In the genomic region with DNA sequence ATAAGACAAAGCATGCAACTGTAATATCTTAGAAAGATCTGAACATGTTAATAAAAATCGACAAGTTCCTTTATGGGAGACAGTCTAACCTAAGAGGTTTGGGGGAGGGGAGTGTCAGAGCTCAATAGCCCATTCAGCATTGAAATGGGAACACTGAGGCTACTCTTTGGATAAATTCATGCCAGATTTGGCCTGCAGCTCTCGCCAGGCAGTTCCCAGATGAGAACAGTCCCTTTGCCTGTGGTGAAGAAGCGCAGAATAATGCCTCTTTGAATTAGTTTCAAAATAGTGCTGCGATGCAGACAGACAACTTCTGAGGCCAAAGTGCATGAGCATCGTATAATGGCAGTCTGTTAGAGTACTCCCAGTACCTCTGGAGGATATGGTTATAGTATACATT, we compare ENCODE assay signal across 18 mouse cellular contexts.
DNase-seq lines count a peak whose midpoint lies in the region; ATAC-seq and TF ChIP-seq lines count a peak whose summit lies in the region.
"Had no signal": no experiment of that assay in that cellular context is flagged by ENCODE, and none has a peak within 500 bp of the region (broad histone marks: within the 10 kb centered on the region; RNA-seq: fewer than 3 reads in every experiment).

No protein-coding gene starts in this region.

- no peak for ATAC-seq in erythroid progenitor cell, adult 5-6 weeks (replicated peaks; ENCODE audit: low FRiP score, poor library complexity, severe bottlenecking)
- ATAC-seq: forebrain, embryonic 13.5 days had no signal

- H3K4me3 ChIP-seq in left cerebral cortex, adult 2 months = no peak overlapping the region
- H3K4me3 ChIP-seq: embryonic facial prominence, embryonic 15.5 days; forebrain, embryonic 13.5 days; liver, embryonic 15.5 days; megakaryocyte, embryonic 14.5 days; neural tube, embryonic 13.5 days had no signal

- DNase-seq in embryo, embryonic 10 days (ENCODE audit: low spot score) = peak; percentile 21
- DNase-seq in embryo, embryonic 9.5 days (ENCODE audit: extremely low spot score) = no peak
- DNase-seq in left cerebral cortex, adult 11 months (ENCODE audit: low spot score) = peak; percentile 14
- no peak for DNase-seq in left cerebral cortex, adult 2 months (ENCODE audit: extremely low spot score in 1 of 2, low spot score in 2 of 2)
- DNase-seq in brain, adult 2 months (ENCODE audit: low read depth, low spot score) = peak; percentile 29
- peak; percentile 36 for DNase-seq in retina, embryonic 14.5 days (ENCODE audit: low spot score)
- DNase-seq in heart, adult 18-20 months = no peak
- DNase-seq: heart, postnatal 14 days; kidney, adult 2 months; kidney, postnatal 25 days; lung, postnatal 14 days; thymus, adult 2 months had no signal

- no peak overlapping the region for H3K27ac ChIP-seq in left cerebral cortex, adult 2 months
- H3K27ac ChIP-seq: embryonic facial prominence, embryonic 15.5 days; forebrain, embryonic 13.5 days; liver, embryonic 15.5 days; neural tube, embryonic 13.5 days had no signal

- TF ChIP-seq CTCF in left cerebral cortex, adult 2 months (IDR thresholded peaks at IDR 0.05) = no peak

- intact Hi-C loops in left cerebral cortex, adult 2 months (cut with DNase I) = no loop called here

Comparison
In these comparisons a context has a peak if more than half of its experiments do, and no peak if none do; other contexts are left out.
1. DNase-seq: peak in embryo, embryonic 10 days (single experiment), left cerebral cortex, adult 11 months (single experiment), brain, adult 2 months (single experiment) and retina, embryonic 14.5 days (single experiment); none in embryo, embryonic 9.5 days (single experiment), left cerebral cortex, adult 2 months (0 of 2) and heart, adult 18-20 months (0 of 2).